Mouse (Mus musculus): ENCODE results near the gene Ckap5. TPM values are rescaled to one million over a fixed set of nuclear protein-coding genes. Genes with fewer than 3 reads are reported as not detected.
"Not testable (repeated sequence)": the region's sequence is repeated elsewhere in the genome, so short reads cannot be mapped to it uniquely, and the experiment has no call there.

Ckap5 gene
- 109 and 127 TPM in 2 replicates for polyA plus RNA-seq (2016; fragmentation: Nextera tagmentation; extraction: Ambion mirVana)

- H3K27ac ChIP-seq, result peak within 1 kb of the TSS; percentile 99
- H3K27me3 ChIP-seq (ENCODE audit: low read depth, poor library complexity, severe bottlenecking), result no peaks in the 10 kb centered on the region
- 0 out of 2 replicates have a peak, but pooled peaks cover 2% of the 10 kb centered on the region for H3K9me3 ChIP-seq (replicated peaks)
- peak within 1 kb of the TSS; percentile 100 for H3K4me3 ChIP-seq
- 1% methylated on average over 64 of the region's 64 CpGs for WGBS
- peaks cover 35% of the 10 kb centered on the region for H3K36me3 ChIP-seq
- peaks cover 7% of the 10 kb centered on the region for H3K4me1 ChIP-seq
- peak; percentile 98 for DNase-seq (ENCODE audit: low spot score)
These were observed at the start of gene Ckap5 for GRCm38 (mm10) chr2:91526294-91527146. TSS of gene Ckap5 (plus strand) at chr2:91526762.

DNA sequence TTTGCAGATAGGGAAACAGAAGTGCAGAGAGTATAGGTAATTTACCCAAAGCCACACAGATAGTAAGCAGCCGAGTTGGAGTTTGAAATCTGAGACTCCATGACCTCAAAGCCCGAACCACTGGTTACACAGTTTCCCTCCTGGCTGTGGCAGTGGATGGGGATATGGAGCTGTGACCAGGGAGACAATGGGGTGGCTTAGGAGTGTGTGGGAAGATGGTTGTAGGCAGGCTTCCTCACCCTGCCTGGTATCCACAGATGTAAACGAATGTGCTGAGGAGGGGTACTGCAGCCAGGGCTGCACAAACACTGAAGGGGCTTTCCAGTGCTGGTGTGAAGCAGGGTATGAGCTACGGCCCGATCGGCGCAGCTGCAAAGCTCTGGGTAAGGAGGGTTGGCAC, 49.7 kb upstream of the Ckap5 start:
- peaks cover 94% of the 10 kb centered on the region for H3K36me3 ChIP-seq
- WGBS, result 87% methylated on average over 7 of the region's 7 CpGs
- 0 out of 2 replicates have a peak overlapping the region, but pooled peaks have one; percentile 6 for H3K27ac ChIP-seq
- H3K9me3 ChIP-seq (replicated peaks), result no peaks in the 10 kb centered on the region
- no peaks in the 10 kb centered on the region for H3K27me3 ChIP-seq (ENCODE audit: low read depth, poor library complexity, severe bottlenecking)
- DNase-seq (ENCODE audit: low spot score), result no peak
- H3K4me1 ChIP-seq, result peaks cover 12% of the 10 kb centered on the region
- no peak overlapping the region for H3K4me3 ChIP-seq

DNA sequence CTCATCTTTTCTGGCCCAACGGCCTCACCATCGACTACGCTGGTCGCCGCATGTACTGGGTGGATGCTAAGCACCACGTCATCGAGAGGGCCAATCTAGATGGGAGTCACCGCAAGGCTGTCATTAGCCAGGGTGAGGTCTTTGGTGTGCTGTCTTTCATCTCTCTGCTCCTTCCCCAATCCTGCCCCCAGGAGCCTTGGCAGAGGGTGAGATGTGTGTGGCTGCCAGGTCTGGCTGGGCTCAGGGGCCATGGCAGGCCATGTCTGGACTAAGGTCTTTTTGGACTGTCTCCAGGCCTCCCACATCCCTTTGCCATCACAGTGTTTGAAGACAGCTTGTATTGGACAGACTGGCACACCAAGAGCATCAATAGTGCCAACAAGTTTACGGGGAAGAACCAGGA, 46.2 kb upstream of the Ckap5 start:
- H3K36me3 ChIP-seq, result peaks cover 88% of the 10 kb centered on the region
- no peak overlapping the region for H3K27ac ChIP-seq
- DNase-seq (ENCODE audit: low spot score), result no peak
- H3K4me1 ChIP-seq, result peaks cover 7% of the 10 kb centered on the region
- H3K9me3 ChIP-seq (replicated peaks), result no peaks in the 10 kb centered on the region
- H3K4me3 ChIP-seq, result no peak overlapping the region
- WGBS, result 97% methylated on average over 9 of the region's 9 CpGs
- no peaks in the 10 kb centered on the region for H3K27me3 ChIP-seq (ENCODE audit: low read depth, poor library complexity, severe bottlenecking)

DNA sequence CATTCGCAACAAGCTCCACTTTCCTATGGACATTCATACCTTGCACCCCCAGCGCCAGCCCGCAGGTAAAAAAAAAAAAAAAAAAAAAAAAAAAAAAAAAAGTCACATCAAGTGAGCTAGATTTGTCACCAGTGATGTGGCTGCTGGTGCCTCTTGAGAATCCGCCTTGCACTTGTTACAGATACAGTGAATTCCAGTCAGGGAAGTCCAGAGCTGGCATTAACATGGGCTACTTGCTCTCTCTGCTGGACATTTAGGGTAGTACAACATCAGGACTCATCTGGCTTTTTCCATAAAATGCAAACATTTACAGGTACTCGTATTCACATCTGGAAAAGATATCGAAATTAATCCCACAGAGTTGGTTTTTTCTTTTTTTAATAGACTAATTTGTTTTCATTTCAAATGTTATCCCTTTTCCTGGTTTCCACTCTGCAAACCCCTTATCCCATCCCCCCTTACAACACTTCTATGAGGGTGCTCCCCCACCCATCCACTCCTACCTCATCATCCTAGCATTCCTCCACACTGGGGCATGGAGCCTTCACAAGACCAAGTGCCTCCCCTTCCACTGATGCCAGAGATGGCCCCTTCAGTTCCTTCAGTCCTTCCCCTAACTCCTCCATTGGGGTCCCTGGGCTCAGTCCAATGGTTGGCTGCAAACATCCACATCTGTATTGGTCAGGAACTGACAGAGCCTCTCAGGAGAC, 45.6 kb upstream of the Ckap5 start:
- peaks cover 4% of the 10 kb centered on the region for H3K4me1 ChIP-seq
- H3K27ac ChIP-seq, result no peak overlapping the region
- no peaks in the 10 kb centered on the region for H3K27me3 ChIP-seq (ENCODE audit: low read depth, poor library complexity, severe bottlenecking)
- no peaks in the 10 kb centered on the region for H3K9me3 ChIP-seq (replicated peaks)
- peaks cover 88% of the 10 kb centered on the region for H3K36me3 ChIP-seq
- DNase-seq (ENCODE audit: low spot score), result no peak
- H3K4me3 ChIP-seq, result no peak overlapping the region
- 72% methylated on average over 6 of the region's 6 CpGs for WGBS

DNA sequence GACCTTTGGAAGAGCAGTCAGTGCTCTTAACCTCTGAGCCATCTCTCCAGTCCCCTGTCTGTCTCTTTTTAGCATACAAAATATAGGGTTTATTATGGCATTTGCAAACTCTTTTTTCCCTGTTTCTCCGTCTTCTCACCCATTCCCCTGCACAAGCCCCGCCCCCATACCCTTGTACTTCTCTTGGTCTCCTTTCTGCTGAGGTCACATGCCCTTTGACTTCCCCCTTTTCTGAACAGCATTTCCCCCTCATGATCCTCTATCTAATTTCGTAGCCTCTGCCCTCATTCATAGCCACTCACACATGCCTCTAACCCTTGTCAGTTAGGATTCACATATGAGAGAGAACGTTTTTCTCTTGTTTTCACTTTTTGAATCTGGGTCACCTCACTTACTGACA, 41.9 kb upstream of the Ckap5 start:
- Histone ChIP-seq H3K27me3 (ENCODE audit: low read depth, poor library complexity, severe bottlenecking) (no peaks in the 10 kb centered on the region), H3K4me1 (no peaks in the 10 kb centered on the region), H3K27ac (no peak overlapping the region), H3K9me3 (replicated peaks) (no peaks in the 10 kb centered on the region), H3K36me3 (peaks cover 89% of the 10 kb centered on the region), H3K4me3 (no peak overlapping the region)
- WGBS, result 88% methylated on average over 4 of the region's 4 CpGs
- DNase-seq (ENCODE audit: low spot score), result no peak

DNA sequence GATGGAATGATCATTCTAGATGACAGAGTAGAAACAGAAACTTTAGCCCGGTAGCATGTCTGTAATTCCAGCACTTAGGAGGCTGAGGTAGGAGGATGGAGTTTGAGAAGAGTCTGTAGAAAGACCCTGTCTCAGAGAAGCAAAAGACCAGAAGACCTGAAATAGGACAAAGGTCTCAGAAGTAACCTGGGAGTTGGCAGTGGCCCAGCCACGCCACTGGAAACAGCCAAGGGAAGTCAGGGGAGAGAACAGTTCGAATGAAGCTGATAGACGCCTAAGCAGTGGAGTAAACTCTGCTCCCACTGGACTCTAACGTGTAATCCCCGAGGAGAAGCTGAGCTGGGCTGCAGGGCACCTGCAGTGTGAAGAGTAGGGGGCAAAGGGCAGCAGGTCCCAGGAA, 41.3 kb upstream of the Ckap5 start:
- H3K4me1 ChIP-seq, result no peaks in the 10 kb centered on the region
- WGBS, result 88% methylated on average over 6 of the region's 6 CpGs
- no peaks in the 10 kb centered on the region for H3K27me3 ChIP-seq (ENCODE audit: low read depth, poor library complexity, severe bottlenecking)
- H3K9me3 ChIP-seq (replicated peaks), result no peaks in the 10 kb centered on the region
- peaks cover 89% of the 10 kb centered on the region for H3K36me3 ChIP-seq
- no peak overlapping the region for H3K4me3 ChIP-seq
- no peak for DNase-seq (ENCODE audit: low spot score)
- no peak overlapping the region for H3K27ac ChIP-seq

DNA sequence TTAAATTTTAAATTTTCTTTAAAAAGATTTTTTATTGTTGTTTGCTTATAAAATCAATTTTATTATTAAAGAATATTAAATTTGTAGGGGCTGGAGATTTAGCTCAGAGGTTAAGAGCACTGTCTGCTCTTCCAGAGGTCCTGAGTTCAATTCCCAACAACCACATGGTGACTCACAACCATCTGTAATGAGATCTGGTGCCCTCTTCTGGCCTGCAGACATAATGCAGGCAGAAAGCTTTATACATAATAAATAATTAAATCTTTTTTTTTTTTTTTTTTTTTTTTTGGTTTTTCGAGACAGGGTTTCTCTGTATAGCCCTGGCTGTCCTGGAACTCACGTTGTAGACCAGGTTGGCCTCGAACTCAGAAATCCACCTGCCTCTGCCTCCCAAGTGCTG, 39.3 kb upstream of the Ckap5 start:
- not testable (repeated sequence) for DNase-seq (ENCODE audit: low spot score); H3K4me1 ChIP-seq; H3K27ac ChIP-seq; H3K4me3 ChIP-seq; H3K27me3 ChIP-seq (ENCODE audit: low read depth, poor library complexity, severe bottlenecking); H3K9me3 ChIP-seq (replicated peaks)
- H3K36me3 ChIP-seq, result peaks cover 93% of the 10 kb centered on the region
- WGBS, result 66% methylated on average over 3 of the region's 3 CpGs

DNA sequence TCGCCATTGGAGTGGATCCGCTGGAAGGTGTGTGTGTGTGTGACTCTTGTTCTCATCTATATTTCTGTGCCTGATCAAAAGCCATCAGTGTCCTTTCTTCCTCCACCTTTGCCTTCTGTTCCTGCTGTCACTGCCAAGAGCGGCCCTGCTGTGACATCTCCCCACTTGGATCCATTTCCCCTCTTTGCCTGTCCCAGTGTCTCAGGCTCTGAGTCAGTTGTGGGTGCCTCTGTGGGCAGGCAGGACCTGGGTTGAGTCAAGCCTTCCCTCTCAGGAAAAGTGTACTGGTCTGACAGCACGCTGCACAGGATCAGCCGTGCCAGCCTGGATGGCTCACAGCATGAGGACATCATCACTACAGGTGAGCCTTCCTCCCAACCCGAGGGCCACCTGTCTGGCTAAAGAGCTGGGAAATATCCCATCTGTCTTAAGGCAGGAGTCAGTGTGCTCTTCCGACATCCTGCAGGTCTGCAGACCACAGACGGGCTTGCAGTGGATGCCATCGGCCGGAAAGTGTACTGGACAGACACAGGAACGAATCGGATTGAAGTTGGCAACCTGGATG, 34.4 kb upstream of the Ckap5 start:
- no peaks in the 10 kb centered on the region for H3K4me1 ChIP-seq
- DNase-seq (ENCODE audit: low spot score), result no peak
- H3K9me3 ChIP-seq (replicated peaks), result no peaks in the 10 kb centered on the region
- no peak overlapping the region for H3K27ac ChIP-seq
- 94% methylated on average over 12 of the region's 12 CpGs for WGBS
- H3K4me3 ChIP-seq, result no peak overlapping the region
- no peaks in the 10 kb centered on the region for H3K27me3 ChIP-seq (ENCODE audit: low read depth, poor library complexity, severe bottlenecking)
- peaks cover 96% of the 10 kb centered on the region for H3K36me3 ChIP-seq

DNA sequence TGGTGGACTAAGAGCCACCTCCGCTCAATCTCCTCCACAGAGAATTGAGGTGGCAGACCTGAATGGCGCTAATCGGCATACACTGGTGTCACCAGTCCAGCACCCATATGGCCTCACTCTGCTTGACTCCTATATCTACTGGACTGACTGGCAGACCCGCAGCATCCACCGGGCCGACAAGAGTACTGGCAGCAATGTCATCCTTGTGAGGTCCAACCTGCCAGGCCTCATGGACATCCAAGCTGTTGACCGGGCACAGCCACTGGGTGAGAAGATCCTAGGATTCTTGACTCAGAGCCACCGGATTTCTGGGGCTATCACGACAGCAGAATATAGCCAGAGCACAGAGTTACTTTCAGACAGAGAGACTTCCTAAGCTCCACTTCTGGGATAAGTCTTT, 32.6 kb upstream of the Ckap5 start:
- WGBS, result 95% methylated on average over 9 of the region's 9 CpGs
- Histone ChIP-seq H3K9me3 (replicated peaks) (no peaks in the 10 kb centered on the region), H3K4me1 (no peaks in the 10 kb centered on the region), H3K27ac (no peak overlapping the region), H3K36me3 (peaks cover 97% of the 10 kb centered on the region), H3K4me3 (no peak overlapping the region), H3K27me3 (ENCODE audit: low read depth, poor library complexity, severe bottlenecking) (no peaks in the 10 kb centered on the region)
- DNase-seq (ENCODE audit: low spot score), result no peak

- Histone ChIP-seq H3K27me3 (ENCODE audit: low read depth, poor library complexity, severe bottlenecking) (no peaks in the 10 kb centered on the region), H3K4me1 (no peaks in the 10 kb centered on the region), H3K9me3 (replicated peaks) (no peaks in the 10 kb centered on the region), H3K4me3 (no peak overlapping the region), H3K36me3 (peaks cover 94% of the 10 kb centered on the region), H3K27ac (no peak overlapping the region)
- no peak for DNase-seq (ENCODE audit: low spot score)
- 92% methylated on average over 8 of the region's 8 CpGs for WGBS
These were observed 28.4 kb upstream of the Ckap5 start for GRCm38 (mm10) chr2:91498093-91498719.

- no peaks in the 10 kb centered on the region for H3K4me1 ChIP-seq
- H3K27ac ChIP-seq, result no peak overlapping the region
- no peaks in the 10 kb centered on the region for H3K9me3 ChIP-seq (replicated peaks)
- peaks cover 93% of the 10 kb centered on the region for H3K36me3 ChIP-seq
- no peak for DNase-seq (ENCODE audit: low spot score)
- 96% methylated on average over 8 of the region's 8 CpGs for WGBS
- H3K27me3 ChIP-seq (ENCODE audit: low read depth, poor library complexity, severe bottlenecking), result no peaks in the 10 kb centered on the region
- no peak overlapping the region for H3K4me3 ChIP-seq
These were observed 18.5 kb upstream of the Ckap5 start for GRCm38 (mm10) chr2:91508076-91508475.

DNA sequence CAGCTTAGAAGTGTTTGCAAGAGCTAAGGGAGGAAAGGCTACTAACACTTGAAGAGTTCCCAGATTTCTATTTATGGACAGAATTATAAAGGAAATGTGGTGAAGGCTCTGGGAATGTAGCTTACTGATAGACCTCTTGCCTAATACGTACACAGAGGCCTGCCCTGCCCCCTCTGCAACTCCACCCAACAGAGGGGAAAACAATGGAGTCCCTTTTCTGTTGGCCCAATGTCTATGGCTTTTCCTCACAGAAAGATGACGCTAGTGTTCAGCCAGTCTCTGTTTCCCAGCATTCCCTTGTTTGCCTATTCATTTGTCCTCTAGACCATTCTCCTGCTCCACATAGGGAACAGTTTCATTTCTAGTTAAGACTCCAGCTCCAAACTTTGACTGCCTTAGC, 9.4 kb upstream of the Ckap5 start:
- no peak for DNase-seq (ENCODE audit: low spot score)
- no peak overlapping the region for H3K4me3 ChIP-seq
- WGBS, result 43% methylated on average over 2 of the region's 2 CpGs
- no peaks in the 10 kb centered on the region for H3K4me1 ChIP-seq
- H3K36me3 ChIP-seq, result peaks cover 20% of the 10 kb centered on the region
- no peaks in the 10 kb centered on the region for H3K27me3 ChIP-seq (ENCODE audit: low read depth, poor library complexity, severe bottlenecking)
- no peaks in the 10 kb centered on the region for H3K9me3 ChIP-seq (replicated peaks)
- H3K27ac ChIP-seq, result no peak overlapping the region

DNA sequence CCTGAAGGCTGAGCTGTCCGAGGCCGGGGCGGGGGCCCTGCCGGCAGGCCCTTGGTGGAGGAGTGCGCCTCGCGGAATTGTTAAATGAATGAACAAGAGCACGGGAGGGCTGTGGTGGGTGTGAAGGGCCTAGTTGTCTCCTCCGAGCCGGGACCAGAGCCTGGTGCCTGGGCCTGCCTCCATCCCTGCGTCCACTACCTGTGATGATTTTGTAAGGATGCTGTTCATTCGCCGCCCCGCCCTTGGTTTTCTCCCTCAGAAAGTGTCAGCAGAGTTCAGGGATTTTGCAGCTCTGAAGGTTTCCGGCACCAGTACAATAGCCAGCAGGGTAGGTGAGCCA, 555 bp downstream of the Ckap5 start:
- H3K36me3 ChIP-seq, result peaks cover 39% of the 10 kb centered on the region
- WGBS, result under 1% methylated on average over 15 of the region's 15 CpGs
- H3K27ac ChIP-seq, result peak overlapping the region; percentile 99
- H3K27me3 ChIP-seq (ENCODE audit: low read depth, poor library complexity, severe bottlenecking), result no peaks in the 10 kb centered on the region
- peaks cover 7% of the 10 kb centered on the region for H3K4me1 ChIP-seq
- peak overlapping the region; percentile 100 for H3K4me3 ChIP-seq
- H3K9me3 ChIP-seq (replicated peaks), result 0 out of 2 replicates have a peak, but pooled peaks cover 2% of the 10 kb centered on the region
- no peak for DNase-seq (ENCODE audit: low spot score)

All from limb, embryonic 10.5 days (tissue).